Mouse (Mus musculus): ENCODE results near the gene Diablo. TPM values are rescaled to one million over a fixed set of nuclear protein-coding genes. Genes with fewer than 3 reads are reported as not detected.

Diablo gene
- polyA plus RNA-seq (2012; ENCODE audit: insufficient read depth, insufficient read length, low replicate concordance, missing spikeins), result not detected in 2 replicates

DNA sequence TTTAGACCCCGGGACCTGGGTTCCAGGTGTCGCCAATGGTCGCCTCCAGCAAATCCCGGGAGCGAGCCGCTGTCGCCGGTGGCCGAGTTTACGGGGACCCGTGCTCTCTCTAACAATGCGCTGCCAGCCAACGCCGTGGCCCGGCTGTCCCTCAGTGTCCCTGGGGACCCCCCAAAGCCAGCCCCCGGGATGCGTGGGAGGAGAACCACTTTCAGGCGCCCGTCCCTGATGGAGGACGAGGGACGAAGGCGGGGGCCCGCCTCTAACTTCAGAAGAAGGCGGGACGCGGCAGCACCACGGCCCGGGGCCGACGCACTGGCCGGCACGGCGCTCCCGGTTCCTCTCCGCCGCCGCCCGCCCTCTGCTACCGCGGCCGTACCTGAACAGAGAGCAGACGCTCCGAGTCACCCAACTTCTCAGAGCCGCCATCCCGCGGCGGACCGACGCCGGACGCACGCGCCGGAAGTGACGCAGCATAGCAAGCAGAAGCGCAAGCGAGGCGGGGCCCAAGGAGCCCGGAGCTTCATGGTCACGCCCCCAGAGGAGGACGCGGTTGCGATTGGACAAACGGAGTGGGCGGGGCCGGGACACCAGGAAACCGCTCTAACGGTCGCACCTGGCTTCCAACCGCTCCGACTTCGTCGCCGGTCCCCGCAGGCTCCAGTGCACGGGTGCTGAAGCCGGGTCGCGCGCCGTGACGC lies at the start of gene Diablo:
Gene Diablo, minus strand, starts transcription at position 485 of the 701 bp plus-strand sequence.
- peak within 1 kb of the TSS; percentile 90 for H3K4me3 ChIP-seq (ENCODE audit: insufficient read depth, low read depth, low read length)
- TF ChIP-seq CTCF (IDR thresholded peaks at IDR 0.05; ENCODE audit: insufficient read depth, low read depth, low read length), result no peak
- TF ChIP-seq POLR2A (IDR thresholded peaks at IDR 0.05; ENCODE audit: insufficient read depth, low read depth, low read length), result peak; percentile 99
- WGBS, result under 1% methylated on average over 82 of the region's 82 CpGs

GRCm38 (mm10) chr5:123573362-123573761 lies 49.4 kb upstream of the Diablo start:
- peak overlapping the region; percentile 76 for H3K4me3 ChIP-seq (ENCODE audit: insufficient read depth, low read depth, low read length)
- TF ChIP-seq POLR2A (IDR thresholded peaks at IDR 0.05; ENCODE audit: insufficient read depth, low read depth, low read length) (no peak), CTCF (IDR thresholded peaks at IDR 0.05; ENCODE audit: insufficient read depth, low read depth, low read length) (no peak)
- H3K4me1 ChIP-seq (ENCODE audit: control insufficient read depth, insufficient read depth, low read length), result peaks cover 8% of the 10 kb centered on the region

More for the DNA sequence above, at the start of gene Diablo:
- Histone ChIP-seq H3K27ac (ENCODE audit: insufficient read depth, low read depth, low read length) (no peak within 1 kb of the TSS), H3K4me1 (ENCODE audit: control insufficient read depth, insufficient read depth, low read length) (peaks cover 8% of the 10 kb centered on the region)

GRCm38 (mm10) chr5:123572357-123573186 lies 48.6 kb upstream of the Diablo start, which contains the start of gene Vps33a:
Vps33a (minus strand) TSS chr5:123573038.
- TF ChIP-seq POLR2A (IDR thresholded peaks at IDR 0.05; ENCODE audit: insufficient read depth, low read depth, low read length) (peak; percentile 87), CTCF (IDR thresholded peaks at IDR 0.05; ENCODE audit: insufficient read depth, low read depth, low read length) (no peak)
- peak within 1 kb of the TSS; percentile 18 for H3K27ac ChIP-seq (ENCODE audit: insufficient read depth, low read depth, low read length)
- H3K4me3 ChIP-seq (ENCODE audit: insufficient read depth, low read depth, low read length), result peak within 1 kb of the TSS; percentile 76
- WGBS, result under 1% methylated on average over 54 of the region's 54 CpGs
- peaks cover 11% of the 10 kb centered on the region for H3K4me1 ChIP-seq (ENCODE audit: control insufficient read depth, insufficient read depth, low read length)

More at GRCm38 (mm10) chr5:123573362-123573761, 49.4 kb upstream of the Diablo start:
- H3K27ac ChIP-seq (ENCODE audit: insufficient read depth, low read depth, low read length), result no peak overlapping the region
- WGBS, result 63% methylated on average over 8 of the region's 8 CpGs

- no peak for TF ChIP-seq CTCF (IDR thresholded peaks at IDR 0.05; ENCODE audit: insufficient read depth, low read depth, low read length)
- no peak for TF ChIP-seq POLR2A (IDR thresholded peaks at IDR 0.05; ENCODE audit: insufficient read depth, low read depth, low read length)
- H3K4me3 ChIP-seq (ENCODE audit: insufficient read depth, low read depth, low read length), result no peak overlapping the region
- H3K4me1 ChIP-seq (ENCODE audit: control insufficient read depth, insufficient read depth, low read length), result no peaks in the 10 kb centered on the region
- H3K27ac ChIP-seq (ENCODE audit: insufficient read depth, low read depth, low read length), result no peak overlapping the region
- 89% methylated on average over 11 of the region's 11 CpGs for WGBS
These were observed 37.2 kb upstream of the Diablo start for GRCm38 (mm10) chr5:123561128-123561527.

- Histone ChIP-seq H3K4me1 (ENCODE audit: control insufficient read depth, insufficient read depth, low read length) (no peaks in the 10 kb centered on the region), H3K27ac (ENCODE audit: insufficient read depth, low read depth, low read length) (no peak overlapping the region), H3K4me3 (ENCODE audit: insufficient read depth, low read depth, low read length) (no peak overlapping the region)
- no peak for TF ChIP-seq POLR2A (IDR thresholded peaks at IDR 0.05; ENCODE audit: insufficient read depth, low read depth, low read length)
- no peak for TF ChIP-seq CTCF (IDR thresholded peaks at IDR 0.05; ENCODE audit: insufficient read depth, low read depth, low read length)
- WGBS, result 92% methylated on average over 8 of the region's 8 CpGs
These were observed 35.6 kb upstream of the Diablo start for GRCm38 (mm10) chr5:123559588-123559987.

DNA sequence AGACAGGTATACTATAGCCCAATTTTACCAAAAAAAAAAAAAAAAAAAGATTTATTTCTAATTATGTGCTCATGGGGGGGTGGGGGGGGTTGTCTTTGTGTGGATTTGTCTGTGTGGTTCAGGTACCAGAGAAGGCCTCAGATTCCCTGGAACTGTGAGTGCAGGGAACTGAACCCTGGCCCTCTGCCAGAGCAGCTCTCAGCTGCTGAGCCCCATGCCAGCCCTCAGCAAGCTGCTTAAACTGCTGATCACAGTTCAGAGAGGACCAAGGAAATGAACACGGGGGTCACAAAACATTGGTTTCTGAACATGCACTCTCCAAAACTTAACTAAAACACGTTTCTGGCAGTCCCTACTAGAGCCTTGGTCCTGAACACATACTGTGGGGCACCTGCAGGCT lies 32.5 kb upstream of the Diablo start:
- H3K4me1 ChIP-seq (ENCODE audit: control insufficient read depth, insufficient read depth, low read length), result no peaks in the 10 kb centered on the region
- TF ChIP-seq CTCF (IDR thresholded peaks at IDR 0.05; ENCODE audit: insufficient read depth, low read depth, low read length), result no peak
- no peak for TF ChIP-seq POLR2A (IDR thresholded peaks at IDR 0.05; ENCODE audit: insufficient read depth, low read depth, low read length)
- no peak overlapping the region for H3K27ac ChIP-seq (ENCODE audit: insufficient read depth, low read depth, low read length)
- 25% methylated on average over 2 of the region's 2 CpGs for WGBS
- no peak overlapping the region for H3K4me3 ChIP-seq (ENCODE audit: insufficient read depth, low read depth, low read length)

DNA sequence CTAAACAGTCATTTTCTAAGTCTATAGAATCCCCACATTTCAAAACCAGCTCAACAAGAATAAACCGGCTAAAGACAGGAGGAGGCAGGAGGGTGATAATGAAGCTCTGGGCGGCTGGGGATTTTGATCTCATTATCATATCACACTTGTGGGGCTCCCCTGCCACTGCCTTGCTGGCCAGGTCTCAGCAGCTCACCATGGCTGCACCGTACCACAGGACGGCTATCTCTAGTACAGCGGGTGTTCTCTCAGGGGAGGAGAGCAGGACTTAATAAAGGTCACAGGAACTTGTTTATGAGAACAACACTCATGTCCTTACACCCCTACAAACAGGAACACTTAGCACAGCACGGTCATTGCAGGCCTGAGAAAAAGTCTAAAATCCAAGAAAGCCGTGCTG lies 31.7 kb upstream of the Diablo start:
- TF ChIP-seq POLR2A (IDR thresholded peaks at IDR 0.05; ENCODE audit: insufficient read depth, low read depth, low read length) (no peak), CTCF (IDR thresholded peaks at IDR 0.05; ENCODE audit: insufficient read depth, low read depth, low read length) (no peak)
- 93% methylated on average over 7 of the region's 7 CpGs for WGBS
- Histone ChIP-seq H3K4me1 (ENCODE audit: control insufficient read depth, insufficient read depth, low read length) (no peaks in the 10 kb centered on the region), H3K27ac (ENCODE audit: insufficient read depth, low read depth, low read length) (no peak overlapping the region), H3K4me3 (ENCODE audit: insufficient read depth, low read depth, low read length) (no peak overlapping the region)

DNA sequence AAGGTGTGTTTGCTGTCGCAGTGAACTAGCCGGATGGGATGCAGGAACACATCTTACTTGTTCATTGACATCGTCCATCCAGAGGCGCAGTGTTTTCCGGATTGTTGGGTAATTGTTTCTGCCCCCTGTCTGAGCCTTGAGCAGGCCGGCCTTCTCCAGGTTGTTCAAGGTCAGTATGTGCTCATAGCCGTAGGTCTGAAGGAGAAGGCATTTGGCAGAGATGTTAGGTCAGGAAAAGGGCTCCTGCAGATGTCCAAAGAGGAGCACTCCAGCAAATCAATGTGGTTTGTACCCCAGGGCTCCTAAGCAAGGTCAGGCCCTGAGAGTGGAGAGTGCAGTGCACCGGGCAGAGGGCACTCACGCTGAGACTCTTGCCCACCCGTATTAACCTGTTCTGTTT lies 9.8 kb upstream of the Diablo start:
- Histone ChIP-seq H3K4me1 (ENCODE audit: control insufficient read depth, insufficient read depth, low read length) (no peaks in the 10 kb centered on the region), H3K4me3 (ENCODE audit: insufficient read depth, low read depth, low read length) (no peak overlapping the region), H3K27ac (ENCODE audit: insufficient read depth, low read depth, low read length) (no peak overlapping the region)
- TF ChIP-seq CTCF (IDR thresholded peaks at IDR 0.05; ENCODE audit: insufficient read depth, low read depth, low read length) (no peak), POLR2A (IDR thresholded peaks at IDR 0.05; ENCODE audit: insufficient read depth, low read depth, low read length) (no peak)
- WGBS, result 92% methylated on average over 10 of the region's 10 CpGs

- TF ChIP-seq POLR2A (IDR thresholded peaks at IDR 0.05; ENCODE audit: insufficient read depth, low read depth, low read length) (no peak), CTCF (IDR thresholded peaks at IDR 0.05; ENCODE audit: insufficient read depth, low read depth, low read length) (no peak)
- WGBS, result 88% methylated on average over 8 of the region's 8 CpGs
- no peaks in the 10 kb centered on the region for H3K4me1 ChIP-seq (ENCODE audit: control insufficient read depth, insufficient read depth, low read length)
- no peak overlapping the region for H3K27ac ChIP-seq (ENCODE audit: insufficient read depth, low read depth, low read length)
- H3K4me3 ChIP-seq (ENCODE audit: insufficient read depth, low read depth, low read length), result no peak overlapping the region
These were observed 6.1 kb upstream of the Diablo start for GRCm38 (mm10) chr5:123530056-123530455.
